Mouse (Mus musculus): ENCODE measurements around the gene Rpl3. TPM values are rescaled to one million over a fixed set of nuclear protein-coding genes. Genes with fewer than 3 reads are reported as not detected.

The Rpl3 gene
- polyA plus RNA-seq, 1 experiment, result 145 TPM

DNA sequence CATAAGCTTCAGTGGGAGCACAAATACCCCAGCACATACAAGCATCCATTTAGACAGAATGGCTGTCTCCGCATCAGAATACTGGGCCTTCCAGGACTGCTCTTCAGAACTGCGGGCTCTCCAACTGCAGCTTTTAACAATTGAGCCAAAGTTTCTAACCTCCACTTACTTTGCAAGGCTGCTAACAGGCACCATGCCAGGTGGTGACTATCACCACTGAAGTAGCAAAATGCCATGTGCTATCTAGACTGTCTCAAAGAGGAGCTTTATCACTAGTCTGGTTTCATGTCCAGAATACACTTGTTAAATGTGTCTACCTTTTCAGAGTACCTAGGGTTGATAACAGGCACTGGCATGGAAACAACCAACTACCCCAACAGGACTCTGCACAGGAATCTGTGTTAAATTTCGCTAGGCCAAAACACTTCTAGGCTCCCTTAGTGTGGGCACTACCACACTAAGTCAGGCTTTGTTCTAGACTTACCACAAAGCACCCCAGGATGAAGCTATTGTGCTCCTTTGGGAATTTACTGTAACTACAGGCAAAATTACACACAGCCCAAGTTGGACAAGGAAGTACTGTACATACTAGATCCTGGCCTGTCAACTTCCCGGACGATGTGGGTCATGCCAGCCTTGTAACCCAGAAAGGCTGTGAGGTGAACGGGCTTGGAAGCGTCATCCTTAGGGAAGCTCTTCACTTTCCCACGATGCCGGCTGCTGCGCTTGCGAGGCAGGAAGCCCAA lies 9.7 kb downstream of the Rpl3 start:
- Histone ChIP-seq H3K4me3 (replicated peaks) (peak overlapping the region; percentile 91), H3K4me1 (peaks cover 46% of the 10 kb centered on the region), H3K36me3 (replicated peaks; ENCODE audit: low read length) (peaks cover 57% of the 10 kb centered on the region), H3K27me3 (replicated peaks) (no peaks in the 10 kb centered on the region), H3K9me3 (peaks cover 7% of the 10 kb centered on the region; the same call in 1 of the 2 replicates)
- TF ChIP-seq GATA1 (IDR thresholded peaks at IDR 0.05; ENCODE audit: borderline replicate concordance, low read length) (no peak), FLI1 (IDR thresholded peaks at IDR 0.05; ENCODE audit: low read length) (no peak)

DNA sequence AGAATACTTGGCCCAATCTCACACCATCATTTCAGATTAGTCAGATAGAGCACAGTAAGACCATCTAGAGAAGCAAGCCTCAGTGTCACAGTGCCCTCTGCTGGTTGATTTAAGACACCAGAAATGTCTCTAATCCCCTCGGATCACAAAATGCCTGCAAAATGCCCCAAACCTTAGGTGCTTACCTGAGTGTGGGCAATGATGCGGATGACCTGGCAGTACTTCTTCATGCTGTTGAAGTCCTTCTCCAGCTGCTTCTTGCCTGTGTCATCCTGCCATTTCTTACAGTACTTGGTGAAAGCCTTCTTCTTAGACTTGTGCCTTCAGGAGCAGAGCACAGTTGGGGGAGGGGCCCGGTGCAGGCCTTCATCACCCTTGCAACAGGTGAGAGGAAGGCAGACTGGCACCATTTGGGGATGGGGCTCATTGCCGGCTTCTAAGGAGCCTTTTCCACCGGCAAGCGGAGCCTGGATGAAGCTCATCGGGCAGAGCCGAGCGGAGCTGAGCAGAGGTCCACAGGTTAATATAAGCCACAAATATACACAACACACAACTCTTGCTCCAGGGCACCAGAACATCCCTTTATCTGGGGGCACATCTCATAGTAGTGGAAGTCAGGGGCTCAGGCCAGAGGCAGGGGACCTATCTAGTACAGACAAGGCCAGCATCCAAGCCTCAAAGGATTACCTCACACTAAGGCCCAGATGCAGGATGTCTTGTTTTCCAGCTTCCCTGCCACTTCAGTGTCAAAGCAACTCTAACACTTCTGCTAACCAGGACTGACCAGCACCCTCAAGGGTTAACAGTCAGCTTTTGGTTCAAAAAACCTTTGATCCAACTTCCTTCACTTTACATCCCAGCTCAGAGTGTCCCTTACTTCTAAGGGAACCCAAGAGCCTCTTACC lies 10.7 kb downstream of the Rpl3 start:
- Histone ChIP-seq H3K4me1 (peaks cover 57% of the 10 kb centered on the region), H3K9me3 (no peaks in the 10 kb centered on the region), H3K36me3 (replicated peaks; ENCODE audit: low read length) (peaks cover 62% of the 10 kb centered on the region), H3K4me3 (replicated peaks) (peak overlapping the region; percentile 87), H3K27me3 (replicated peaks) (no peaks in the 10 kb centered on the region)
- no peak for TF ChIP-seq FLI1 (IDR thresholded peaks at IDR 0.05; ENCODE audit: low read length)
- TF ChIP-seq GATA1 (IDR thresholded peaks at IDR 0.05; ENCODE audit: borderline replicate concordance, low read length), result no peak

DNA sequence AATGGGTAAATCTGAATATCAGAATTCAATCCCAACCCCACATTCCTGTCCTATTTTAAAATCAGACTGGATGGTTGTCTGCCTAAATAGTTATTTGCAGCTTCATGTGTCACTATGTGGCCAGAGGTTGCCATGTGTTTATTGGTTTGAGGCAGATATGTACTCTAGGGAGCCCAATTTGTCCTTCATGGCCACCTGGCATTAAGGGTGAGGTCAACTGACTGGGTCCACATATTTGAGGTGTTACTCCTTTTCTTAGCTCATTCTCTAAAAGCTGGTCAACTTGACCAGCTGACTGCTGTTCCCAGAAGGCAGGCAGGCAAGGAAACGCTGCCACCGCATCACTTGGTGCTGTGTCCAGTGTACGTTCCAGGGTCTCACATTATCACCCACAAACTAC lies 11.7 kb downstream of the Rpl3 start:
- no peak for TF ChIP-seq FLI1 (IDR thresholded peaks at IDR 0.05; ENCODE audit: low read length)
- no peak for TF ChIP-seq GATA1 (IDR thresholded peaks at IDR 0.05; ENCODE audit: borderline replicate concordance, low read length)
- H3K36me3 ChIP-seq (replicated peaks; ENCODE audit: low read length), result peaks cover 62% of the 10 kb centered on the region
- peaks cover 67% of the 10 kb centered on the region for H3K4me1 ChIP-seq
- no peaks in the 10 kb centered on the region for H3K27me3 ChIP-seq (replicated peaks)
- H3K9me3 ChIP-seq, result no peaks in the 10 kb centered on the region
- peak overlapping the region; percentile 10 for H3K4me3 ChIP-seq (replicated peaks)

DNA sequence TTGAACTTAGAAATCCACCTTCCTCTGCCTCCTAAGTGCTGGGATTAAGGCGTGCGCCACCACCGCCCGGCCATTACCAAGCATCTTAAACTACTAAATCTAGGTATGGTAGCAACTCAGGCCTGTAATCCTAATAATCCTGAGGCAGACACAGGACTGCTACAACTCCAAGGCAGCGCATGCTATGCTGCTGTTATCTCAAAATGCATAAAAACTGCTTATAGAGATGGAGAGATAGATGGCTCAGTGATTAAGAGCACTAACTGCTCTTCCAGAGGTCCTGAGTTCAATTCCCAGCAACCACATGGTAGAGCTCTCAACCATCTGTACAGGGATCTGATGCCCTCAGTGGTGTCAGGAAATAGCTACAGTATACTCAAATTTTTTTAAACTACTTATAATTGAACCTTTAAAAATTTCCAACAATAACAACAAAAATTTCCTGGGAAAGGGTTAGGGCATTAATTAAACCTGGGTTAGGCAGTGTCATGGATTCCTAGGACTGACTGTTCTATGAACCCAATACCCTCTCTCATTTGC lies 12.5 kb downstream of the Rpl3 start:
- H3K36me3 ChIP-seq (replicated peaks; ENCODE audit: low read length), result peaks cover 62% of the 10 kb centered on the region
- TF ChIP-seq FLI1 (IDR thresholded peaks at IDR 0.05; ENCODE audit: low read length) (no peak), GATA1 (IDR thresholded peaks at IDR 0.05; ENCODE audit: borderline replicate concordance, low read length) (no peak)

DNA sequence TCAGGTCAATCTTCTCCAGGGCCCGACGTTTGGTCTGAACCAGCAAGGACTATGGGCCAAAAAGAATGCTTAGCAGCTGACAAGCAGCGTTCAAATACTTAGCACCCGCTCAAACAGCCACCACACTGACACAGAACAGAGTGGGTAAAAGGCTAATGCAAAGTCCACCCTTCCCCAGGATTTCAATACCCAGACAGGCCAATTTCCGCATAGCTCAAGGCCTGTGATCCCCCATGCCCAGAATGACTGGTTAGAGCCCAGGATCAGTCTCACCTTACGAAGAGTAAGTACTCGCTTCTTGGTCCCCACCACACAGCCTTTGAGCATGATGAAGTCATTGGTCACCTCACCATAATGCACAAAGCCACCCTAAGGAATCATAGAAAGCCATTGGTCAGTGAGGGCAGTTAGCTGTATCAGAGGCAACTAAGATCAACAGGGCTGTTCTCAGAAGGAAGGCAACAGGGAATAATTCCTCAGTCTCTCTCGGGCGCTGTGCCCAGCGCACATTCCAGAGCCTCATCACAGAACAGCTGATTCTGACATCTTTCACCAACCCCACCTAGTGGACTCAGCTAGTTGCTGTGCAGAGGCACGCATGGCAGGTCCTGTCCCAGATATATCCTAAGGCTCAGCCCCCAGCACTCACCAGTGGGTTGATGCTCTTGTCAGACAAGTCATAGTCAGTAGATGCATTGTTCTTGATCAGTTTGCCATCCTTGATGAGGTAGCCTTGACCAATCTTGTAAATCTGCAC lies 13.4 kb downstream of the Rpl3 start:
- H3K27me3 ChIP-seq (replicated peaks), result no peaks in the 10 kb centered on the region
- H3K4me1 ChIP-seq, result peaks cover 76% of the 10 kb centered on the region
- H3K4me3 ChIP-seq (replicated peaks), result no peak overlapping the region
- peaks cover 62% of the 10 kb centered on the region for H3K36me3 ChIP-seq (replicated peaks; ENCODE audit: low read length)
- no peaks in the 10 kb centered on the region for H3K9me3 ChIP-seq
- TF ChIP-seq FLI1 (IDR thresholded peaks at IDR 0.05; ENCODE audit: low read length) (no peak), GATA1 (IDR thresholded peaks at IDR 0.05; ENCODE audit: borderline replicate concordance, low read length) (no peak)

More for the DNA sequence above, 12.5 kb downstream of the Rpl3 start:
- H3K9me3 ChIP-seq, result no peaks in the 10 kb centered on the region
- H3K4me3 ChIP-seq (replicated peaks), result no peak overlapping the region
- peaks cover 74% of the 10 kb centered on the region for H3K4me1 ChIP-seq
- no peaks in the 10 kb centered on the region for H3K27me3 ChIP-seq (replicated peaks)

DNA sequence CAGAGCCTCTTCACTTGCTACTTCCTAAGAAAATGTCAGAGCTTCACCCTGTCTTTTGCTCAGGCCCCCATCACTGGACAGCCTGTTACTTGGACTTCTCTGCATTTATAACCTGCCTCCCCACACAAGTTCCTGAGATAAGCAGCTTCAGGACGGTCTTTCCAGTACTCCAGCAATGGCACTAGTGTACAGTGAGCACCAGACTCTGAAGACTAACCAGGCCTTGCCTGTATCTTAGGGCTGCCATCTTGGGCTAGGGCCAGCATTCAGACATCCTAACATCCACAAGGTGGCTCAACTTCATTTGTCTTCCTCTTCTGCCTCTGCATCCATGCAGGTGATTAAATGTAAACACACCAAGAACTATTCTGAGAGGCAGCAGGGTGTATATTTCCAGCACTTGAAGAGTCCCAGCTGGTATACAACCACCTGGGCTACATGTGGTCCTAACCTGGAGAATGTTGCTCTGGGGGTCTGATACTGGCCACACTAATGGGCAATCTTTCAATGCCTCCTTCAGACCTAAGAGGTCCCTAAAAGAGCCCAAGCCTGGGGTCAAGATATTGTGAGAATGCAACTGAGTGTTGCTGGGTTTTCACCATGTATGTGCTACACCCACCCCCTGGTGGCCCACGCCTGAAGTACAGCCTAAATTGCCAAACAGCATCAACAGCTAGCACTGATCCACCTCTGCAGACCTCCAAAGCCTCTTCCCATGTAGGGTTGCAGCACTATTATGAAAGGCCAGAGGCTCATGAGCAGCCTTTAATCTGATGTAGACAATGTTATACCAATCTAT lies 15.1 kb downstream of the Rpl3 start:
- TF ChIP-seq FLI1 (IDR thresholded peaks at IDR 0.05; ENCODE audit: low read length) (no peak), GATA1 (IDR thresholded peaks at IDR 0.05; ENCODE audit: borderline replicate concordance, low read length) (no peak)
- H3K36me3 ChIP-seq (replicated peaks; ENCODE audit: low read length), result peaks cover 51% of the 10 kb centered on the region
- no peak overlapping the region for H3K4me3 ChIP-seq (replicated peaks)
- H3K4me1 ChIP-seq, result peaks cover 85% of the 10 kb centered on the region
- no peaks in the 10 kb centered on the region for H3K9me3 ChIP-seq
- no peaks in the 10 kb centered on the region for H3K27me3 ChIP-seq (replicated peaks)

DNA sequence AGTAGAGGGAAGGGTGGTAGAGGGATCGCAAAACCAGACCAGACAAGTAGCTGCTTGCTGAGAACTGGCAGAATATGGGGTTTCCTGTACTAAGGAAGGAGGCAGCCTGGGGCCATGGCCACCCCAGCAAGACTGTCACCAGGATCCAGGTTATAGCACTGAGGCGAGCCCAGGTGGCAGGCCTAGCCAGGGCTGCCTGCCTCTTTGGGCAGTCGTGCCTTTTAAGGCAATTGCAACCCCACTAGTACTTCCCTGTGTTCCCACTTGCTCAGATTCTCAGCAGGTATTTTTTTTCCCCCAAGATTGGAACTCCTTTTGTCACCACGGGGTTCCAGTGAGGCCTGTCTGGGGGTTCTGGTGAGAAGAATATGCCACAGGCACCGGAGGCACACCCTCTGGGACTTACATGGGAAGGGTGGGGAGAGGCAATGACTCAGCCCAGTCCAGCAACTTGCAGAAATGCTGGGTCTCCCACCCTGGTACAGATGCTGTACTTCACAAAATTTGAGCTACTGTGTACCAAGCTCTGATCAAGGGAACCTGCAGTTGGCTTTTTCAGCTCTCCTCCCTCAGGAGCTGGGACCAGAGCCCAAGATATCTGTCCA lies 15.8 kb downstream of the Rpl3 start:
- Histone ChIP-seq H3K4me3 (replicated peaks) (peak overlapping the region; percentile 2), H3K4me1 (peaks cover 85% of the 10 kb centered on the region), H3K36me3 (replicated peaks; ENCODE audit: low read length) (peaks cover 44% of the 10 kb centered on the region), H3K27me3 (replicated peaks) (no peaks in the 10 kb centered on the region), H3K9me3 (no peaks in the 10 kb centered on the region)
- TF ChIP-seq FLI1 (IDR thresholded peaks at IDR 0.05; ENCODE audit: low read length), result no peak
- TF ChIP-seq GATA1 (IDR thresholded peaks at IDR 0.05; ENCODE audit: borderline replicate concordance, low read length), result no peak

GRCm38 (mm10) chr15:80075374-80075694 lies 16.3 kb downstream of the Rpl3 start:
- Histone ChIP-seq H3K4me3 (replicated peaks) (peak overlapping the region; percentile 28), H3K4me1 (peaks cover 84% of the 10 kb centered on the region), H3K36me3 (replicated peaks; ENCODE audit: low read length) (peaks cover 39% of the 10 kb centered on the region), H3K9me3 (no peaks in the 10 kb centered on the region), H3K27me3 (replicated peaks) (no peaks in the 10 kb centered on the region)
- TF ChIP-seq GATA1 (IDR thresholded peaks at IDR 0.05; ENCODE audit: borderline replicate concordance, low read length) (no peak), FLI1 (IDR thresholded peaks at IDR 0.05; ENCODE audit: low read length) (no peak)

Data from megakaryocyte, embryonic 14.5 days (primary cell).